Mouse (Mus musculus) liver (tissue): ENCODE results near the gene Ctsc.
A peak's percentile ranks its signal among the peaks of the same experiment; 100 is the strongest.

ENCODE experiments used
- DNase-seq: peaks from one replicate; pipeline ENCODE4 v3.0.0-alpha.2; 2020; ENCODE audit warnings: mixed read lengths

Gene Ctsc

GRCm38 (mm10) chr7:88296932-88297331 lies 19.0 kb downstream of the Ctsc start:
- DNase-seq = peak; percentile 22

GRCm38 (mm10) chr7:88305750-88306149 lies 27.9 kb downstream of the Ctsc start:
- no peak for DNase-seq

- no peak for DNase-seq
Measured at GRCm38 (mm10) chr7:88306725-88307124, 28.8 kb downstream of the Ctsc start.

- DNase-seq = no peak
Measured at GRCm38 (mm10) chr7:88310398-88311180, 32.7 kb downstream of the Ctsc start.

- DNase-seq = no peak
Measured at GRCm38 (mm10) chr7:88316408-88316807, 38.5 kb downstream of the Ctsc start.

- no peak for DNase-seq
Measured at GRCm38 (mm10) chr7:88318474-88318873, 40.6 kb downstream of the Ctsc start.

- DNase-seq = no peak
Measured at GRCm38 (mm10) chr7:88318904-88319303, 41.0 kb downstream of the Ctsc start.

GRCm38 (mm10) chr7:88319414-88320140 lies 41.7 kb downstream of the Ctsc start:
- no peak for DNase-seq

- DNase-seq = peak; percentile 20
Measured at GRCm38 (mm10) chr7:88320628-88321336, 42.9 kb downstream of the Ctsc start.

- no peak for DNase-seq
Measured at GRCm38 (mm10) chr7:88322431-88322830, 44.5 kb downstream of the Ctsc start.

GRCm38 (mm10) chr7:88327495-88327894 lies 49.6 kb downstream of the Ctsc start:
- DNase-seq = no peak

- no peak for DNase-seq
Measured at GRCm38 (mm10) chr7:88343828-88344227, 65.9 kb downstream of the Ctsc start.

- no peak for DNase-seq
Measured at GRCm38 (mm10) chr7:88346035-88346434, 68.2 kb downstream of the Ctsc start.

- peak; percentile 3 for DNase-seq
Measured at GRCm38 (mm10) chr7:88356871-88357776, 79.2 kb downstream of the Ctsc start.

GRCm38 (mm10) chr7:88358042-88358878 lies 80.4 kb downstream of the Ctsc start:
- DNase-seq = no peak
